Mouse (Mus musculus): ENCODE results near the gene Tmem129. TPM values are rescaled to one million over a fixed set of nuclear protein-coding genes. Genes with fewer than 3 reads are reported as not detected.

Gene Tmem129
- total RNA-seq, 1 experiment from 2014 or later, result 27.7 TPM

DNA sequence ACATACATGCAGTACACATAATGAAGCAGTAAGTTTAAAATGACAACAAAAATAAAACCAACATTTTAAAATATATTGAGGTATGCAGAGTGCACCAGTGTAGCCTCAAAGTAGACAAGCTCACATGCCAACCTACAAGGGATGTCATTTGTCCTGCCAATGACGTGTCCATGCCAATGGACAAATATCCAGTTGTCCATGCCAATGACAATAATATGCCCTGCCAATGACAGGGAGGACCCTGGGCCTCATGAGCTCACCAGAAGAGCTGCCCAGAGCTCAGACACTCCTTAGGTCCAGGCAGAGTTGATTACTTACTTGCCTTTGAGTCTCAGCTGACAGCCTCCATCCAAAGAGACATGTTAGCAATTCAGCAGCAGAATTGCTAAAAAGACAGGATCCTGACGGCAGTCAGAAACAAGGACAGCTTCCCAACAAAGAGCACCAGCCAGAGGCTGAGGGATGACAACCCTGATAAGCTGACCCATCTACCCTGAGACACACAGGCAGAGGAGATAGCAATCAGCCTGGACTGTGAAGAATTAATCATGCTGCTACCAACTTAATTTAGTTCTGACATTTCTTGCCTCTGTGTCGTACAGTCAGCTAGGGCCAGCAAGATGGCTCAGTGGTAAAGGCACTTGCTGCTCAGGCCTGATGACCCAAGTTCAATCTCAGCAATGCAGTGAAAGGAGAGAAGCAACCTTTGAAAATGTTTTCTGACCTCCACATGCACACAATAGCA is 20.4 kb downstream of the Tmem129 start:
- DNase-seq, result no peak

DNA sequence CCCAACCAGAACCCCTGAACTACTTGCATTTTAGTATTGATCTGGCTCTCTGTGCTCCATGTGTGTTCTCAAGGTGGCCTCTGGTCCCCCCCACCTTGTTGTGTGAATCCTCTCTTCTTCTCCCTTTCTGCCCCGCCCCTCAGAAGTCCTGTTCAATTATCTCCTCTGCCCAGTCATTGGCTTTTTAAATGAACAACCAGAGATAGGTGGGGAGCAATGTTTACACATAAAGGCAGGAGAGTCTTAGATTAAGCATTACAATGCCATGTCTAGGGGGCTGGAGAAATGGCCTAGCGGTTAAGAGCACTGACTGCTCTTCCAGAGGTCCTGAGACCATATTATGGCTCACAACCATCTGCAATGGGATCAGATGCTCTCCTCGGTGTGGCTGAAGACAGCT is 22.9 kb downstream of the Tmem129 start:
- DNase-seq, result no peak

DNA sequence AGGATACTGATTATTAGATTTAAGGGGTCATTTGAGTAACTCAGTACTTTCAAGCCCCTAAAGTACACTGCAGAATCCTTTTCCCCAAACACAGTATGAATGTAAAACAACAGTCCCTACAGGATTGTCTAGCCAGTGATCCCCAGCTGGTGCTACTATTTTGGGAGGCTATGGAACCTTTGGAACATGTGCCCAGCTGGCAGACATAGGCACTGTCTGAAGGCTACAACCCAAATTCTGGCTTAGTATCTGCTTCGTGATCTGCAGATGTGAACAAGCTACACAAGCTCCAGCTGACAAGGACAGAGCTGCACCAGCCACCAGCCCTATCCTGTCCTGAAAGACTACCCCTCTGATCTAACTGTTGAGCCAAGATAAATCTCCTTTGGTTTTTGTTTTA is 25.7 kb downstream of the Tmem129 start:
- DNase-seq, result no peak

DNA sequence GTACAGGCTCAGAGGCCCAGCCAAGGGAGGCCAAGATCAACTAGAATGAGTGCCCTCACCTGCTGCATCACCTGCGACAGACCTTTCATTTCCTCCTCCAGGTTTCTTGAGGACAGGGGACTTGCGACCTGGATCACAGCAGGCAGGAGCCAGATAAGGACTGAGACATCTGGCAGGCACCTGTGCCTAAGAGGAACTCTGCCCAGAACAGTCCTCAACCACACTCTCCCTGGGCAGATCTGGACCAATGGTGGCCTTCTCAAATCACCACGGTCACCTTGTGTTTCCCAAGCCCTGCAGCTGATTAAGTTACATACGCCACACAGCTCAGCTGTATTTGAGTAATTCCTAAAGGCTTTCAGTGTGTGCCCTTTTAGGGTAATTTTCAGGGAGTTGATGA is 27.6 kb downstream of the Tmem129 start:
- DNase-seq, result no peak

DNA sequence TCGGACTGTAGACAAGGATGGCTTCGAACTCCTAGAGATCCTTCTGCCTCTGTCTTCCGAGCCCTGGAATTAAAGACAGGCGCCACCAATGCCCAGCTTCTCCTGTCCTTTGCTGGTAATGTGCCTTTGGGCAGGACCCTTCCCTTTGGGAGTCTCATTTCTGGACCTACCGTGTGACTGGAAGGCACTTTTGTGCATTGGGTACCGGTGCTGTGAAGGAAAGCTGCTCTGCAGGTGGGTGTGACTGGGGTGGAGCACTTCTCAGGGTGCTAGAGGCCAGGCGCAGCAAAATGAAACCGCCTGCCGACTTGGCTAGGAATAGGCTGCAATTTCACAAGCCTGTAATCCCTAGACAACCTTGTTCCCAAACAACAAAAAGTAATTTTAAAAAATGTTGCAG is 28.2 kb downstream of the Tmem129 start:
- DNase-seq, result peak; percentile 23

DNA sequence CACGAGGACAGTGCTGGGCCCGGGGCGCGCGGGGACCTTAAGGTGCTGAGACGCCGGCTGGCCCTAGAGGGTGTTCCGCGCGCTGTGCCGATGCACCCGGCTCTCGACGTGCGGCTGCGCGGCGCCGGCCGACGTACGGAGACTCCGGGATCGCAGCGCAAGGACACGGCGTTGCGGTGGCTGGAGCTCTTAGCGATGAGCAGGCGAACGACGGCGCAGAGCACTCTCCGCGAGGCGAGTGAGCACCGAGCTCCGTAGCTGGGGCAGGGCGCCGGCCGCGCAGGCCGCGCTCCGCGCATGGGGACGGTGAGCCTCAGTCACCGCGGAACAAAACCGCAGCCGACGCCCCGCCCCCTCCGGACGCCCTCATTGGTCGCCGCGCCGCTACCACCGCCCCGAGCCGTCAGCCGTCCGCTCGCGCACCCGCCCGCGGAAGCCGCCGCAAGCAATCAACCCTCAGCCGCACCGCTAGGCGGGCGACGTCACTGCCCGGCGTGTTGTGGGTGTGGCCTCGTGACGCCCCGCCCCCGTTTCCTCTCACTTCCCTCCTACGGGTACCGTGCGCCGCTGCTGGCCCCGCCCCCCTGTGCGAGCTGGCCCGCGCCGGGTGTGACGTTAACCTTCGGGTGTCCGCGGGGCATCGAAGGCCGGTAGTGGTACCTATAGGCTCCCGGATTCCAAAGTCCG is 28.8 kb downstream of the Tmem129 start, which contains the start of the genes Fam53a and Gm9903:
TSS of gene Fam53a (minus strand) at position 335 of the 687 bp plus-strand sequence.
TSS of gene Gm9903 (plus strand) at position 625 of the 687 bp plus-strand sequence.
- peak; percentile 100 for DNase-seq

DNA sequence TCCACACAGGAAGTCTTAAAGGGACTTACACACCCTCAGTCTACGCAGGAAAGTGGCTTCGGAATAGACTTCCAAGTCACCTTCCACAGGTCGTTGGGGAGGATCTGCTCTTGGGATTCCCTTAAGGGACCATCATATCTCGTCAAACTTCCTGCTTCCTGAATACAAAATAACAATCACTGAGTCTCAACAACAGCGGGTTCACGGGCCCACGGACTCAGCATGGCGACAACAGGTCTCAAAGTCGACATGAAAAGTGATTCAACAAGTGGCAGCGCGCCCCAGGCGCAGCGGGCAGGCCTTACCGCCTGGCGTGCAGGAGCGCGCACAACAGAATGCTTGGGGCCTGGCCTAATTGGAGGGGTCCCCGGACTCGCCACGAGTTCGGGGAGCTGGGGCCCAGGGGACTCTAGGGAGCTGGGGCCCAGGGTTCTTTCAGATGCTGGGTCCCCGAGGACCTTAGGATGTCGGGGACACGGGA is 29.4 kb downstream of the Tmem129 start:
- DNase-seq, result peak; percentile 61

DNA sequence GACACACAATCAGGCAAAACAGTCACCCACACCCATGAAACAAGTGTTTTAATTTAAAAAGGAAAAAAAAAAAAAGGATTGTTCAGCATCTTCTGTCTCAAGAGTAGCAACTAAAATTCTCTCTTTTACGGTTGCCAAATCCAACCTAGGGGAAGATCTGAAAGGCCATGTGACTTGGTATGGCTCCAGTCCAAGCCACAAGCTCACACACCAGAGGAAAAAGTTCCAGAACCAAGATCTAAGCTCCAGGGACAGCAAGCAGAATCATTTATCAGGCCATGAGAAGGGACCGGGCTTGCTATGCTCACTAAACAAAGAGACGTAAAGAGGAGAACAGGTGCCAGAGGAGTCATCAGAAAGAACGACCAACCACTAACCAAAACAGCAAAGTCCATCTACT is 30.2 kb downstream of the Tmem129 start:
- peak; percentile 41 for DNase-seq

DNA sequence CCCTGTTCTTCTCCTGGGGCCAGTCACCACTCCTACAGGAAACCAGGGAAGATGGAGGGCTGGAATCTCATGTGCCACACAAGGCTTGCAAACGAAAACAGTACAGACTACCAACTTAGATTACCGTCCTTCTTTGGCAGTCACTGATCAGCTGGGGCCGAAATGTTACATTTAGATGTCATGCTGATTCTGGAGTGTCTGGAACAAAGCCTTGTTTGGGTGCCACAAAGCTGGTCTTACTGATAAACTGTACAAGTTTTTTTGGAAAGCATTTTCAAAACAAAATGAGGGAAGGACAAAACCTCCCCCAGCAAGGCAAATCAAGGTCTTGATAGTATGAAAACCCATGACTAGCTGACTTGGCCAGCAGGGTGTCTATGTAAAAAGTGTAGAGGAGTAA is 34.5 kb downstream of the Tmem129 start:
- DNase-seq, result no peak

DNA sequence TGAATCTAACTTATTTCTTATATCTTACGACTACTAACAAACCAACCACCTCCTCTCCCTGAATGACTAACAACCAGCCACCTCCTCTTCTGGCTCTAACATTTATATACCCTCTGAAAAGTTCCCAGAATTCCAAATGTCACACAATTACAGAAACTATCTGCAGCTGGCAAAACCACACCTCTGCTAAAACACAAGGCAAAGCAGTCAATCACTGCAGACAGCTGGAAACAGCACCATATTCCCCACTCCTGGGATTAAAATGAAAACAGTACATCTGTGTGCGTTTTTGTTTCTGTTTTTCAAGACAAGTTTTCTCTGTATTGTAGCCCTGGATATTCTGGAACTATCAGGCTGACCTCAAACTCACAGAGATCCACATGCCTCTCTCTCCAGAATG is 35.5 kb downstream of the Tmem129 start:
- no peak for DNase-seq

DNA sequence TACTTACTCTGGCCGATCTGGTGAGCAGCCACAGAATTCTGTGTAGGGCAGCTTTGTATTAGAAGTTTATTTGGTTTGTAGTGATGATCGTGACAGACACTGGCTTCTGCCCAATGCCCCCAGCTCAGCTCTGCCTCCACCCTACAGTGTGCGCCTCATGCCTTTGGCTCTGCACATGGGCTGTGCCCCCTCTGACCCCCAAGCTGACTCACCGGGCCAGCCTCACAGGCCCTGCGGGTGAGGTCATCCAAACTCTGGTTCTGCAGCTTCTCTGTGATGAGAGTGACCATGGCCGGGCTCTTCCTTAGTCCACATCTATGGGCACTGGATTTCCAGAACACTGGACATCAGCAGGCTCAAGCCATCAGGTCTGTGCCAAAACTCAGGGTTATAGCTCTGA is 43.8 kb downstream of the Tmem129 start:
- peak; percentile 62 for DNase-seq

DNA sequence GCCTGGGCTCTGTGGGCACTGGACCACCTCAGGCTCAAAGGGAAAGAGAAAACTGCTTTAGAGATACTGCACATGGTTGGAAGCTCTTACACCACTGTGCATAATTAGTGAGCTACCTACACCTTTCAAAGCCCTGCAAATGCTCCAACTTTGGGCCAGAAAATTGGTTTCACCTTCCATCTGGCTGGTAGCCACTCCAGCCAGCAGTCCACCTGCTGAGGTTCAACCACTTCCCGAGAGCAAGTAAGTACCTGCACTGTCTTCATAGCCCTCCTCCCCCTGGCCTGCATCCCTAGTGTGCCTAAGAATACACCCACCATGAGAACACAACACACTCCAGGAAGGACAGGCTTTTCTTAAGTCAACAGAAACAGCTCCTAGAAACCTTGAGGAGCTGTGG is 46.4 kb downstream of the Tmem129 start:
- no peak for DNase-seq

DNA sequence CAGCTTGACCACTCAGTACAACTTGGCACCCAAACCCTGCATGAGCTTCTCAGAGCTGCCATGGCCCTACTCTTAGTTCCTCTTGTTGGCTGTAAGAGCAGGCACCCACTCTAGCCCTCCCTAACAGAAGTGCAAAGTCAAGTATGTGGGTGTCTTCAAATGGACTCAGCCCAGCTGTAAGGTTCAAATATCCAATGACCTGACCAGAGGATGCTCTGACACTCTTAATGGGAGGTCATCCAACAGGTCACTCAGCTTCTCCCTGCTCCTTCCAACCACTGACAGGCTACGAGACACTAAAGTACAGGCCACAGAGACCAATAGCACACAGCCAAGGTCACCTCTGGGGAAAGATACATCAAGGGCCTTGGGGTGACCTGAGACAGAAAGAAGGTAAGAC is 49.0 kb downstream of the Tmem129 start:
- DNase-seq, result no peak

DNA sequence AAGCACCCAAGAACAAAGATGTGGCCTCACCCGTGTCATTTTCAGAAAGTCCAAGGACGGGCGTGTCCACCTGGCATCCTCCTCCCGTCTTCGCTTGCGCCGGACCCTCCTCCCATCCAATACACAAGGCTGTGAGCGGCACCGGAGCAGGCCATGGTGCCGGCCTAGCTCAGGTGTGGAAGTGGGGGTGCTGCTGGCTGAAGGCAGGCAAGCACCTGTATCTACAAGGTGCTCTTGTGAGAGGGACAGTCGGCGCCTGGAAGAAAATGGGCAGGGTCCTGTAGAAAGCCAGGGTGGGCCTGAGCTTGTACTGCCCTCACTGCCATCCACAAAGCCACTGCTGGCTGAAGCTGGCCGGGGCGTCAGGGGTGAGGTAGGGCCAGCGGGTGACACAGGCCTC is 50.8 kb downstream of the Tmem129 start:
- DNase-seq, result no peak

DNA sequence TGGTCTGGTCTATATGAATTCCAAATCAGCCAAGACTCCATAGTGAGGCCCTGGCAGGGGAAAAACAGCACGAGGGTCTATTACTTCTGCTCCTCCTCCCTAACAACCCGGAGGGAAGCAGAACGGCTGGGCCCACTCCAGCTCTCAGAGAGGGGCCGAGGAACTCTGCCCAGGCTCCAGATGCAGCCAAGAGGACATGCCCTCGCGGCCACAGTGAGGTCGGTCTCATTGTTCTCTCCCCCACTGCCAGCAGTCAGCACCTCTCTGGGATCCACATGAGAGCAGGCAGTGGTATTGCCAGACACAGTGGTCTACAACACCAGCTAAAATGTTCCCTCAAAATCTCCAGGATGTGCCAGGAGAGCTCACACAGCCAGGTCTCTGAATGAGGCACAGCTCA is 51.6 kb downstream of the Tmem129 start:
- no peak for DNase-seq

DNA sequence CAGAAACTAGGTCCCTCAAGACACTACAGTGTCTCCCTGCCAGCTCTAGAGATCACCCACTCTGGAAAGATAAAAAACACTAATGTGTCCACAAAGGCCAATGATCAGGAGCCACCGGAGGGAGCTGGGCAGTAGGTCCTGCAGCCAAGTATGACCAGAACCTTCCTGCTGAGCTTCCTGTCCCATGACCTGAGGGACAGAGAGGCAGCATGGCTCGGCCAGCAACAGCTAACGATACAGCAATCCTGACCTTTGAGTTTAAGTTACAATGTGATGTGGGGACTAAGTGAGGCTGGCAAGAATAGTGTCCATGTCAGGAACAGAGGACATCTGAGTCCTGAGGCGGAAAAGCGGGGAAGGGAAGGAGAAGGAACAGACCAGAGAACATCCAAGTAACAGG is 52.9 kb downstream of the Tmem129 start:
- DNase-seq, result no peak

Other genes with a start within 250 kb of the Tmem129 start
- gene Nkx1-1, start 224.4 kb downstream of the Tmem129 start, total RNA-seq (2021), result not detected in 2 replicates
- gene Fam53a, start 28.8 kb downstream of the Tmem129 start, total RNA-seq (2021), result 23.5 and 37.0 TPM in 2 replicates
- gene Gm9903, start 28.5 kb downstream of the Tmem129 start, total RNA-seq (2021), result 0.64 TPM in 1 of 2 replicates, not detected in the other
- 48.6 and 54.7 TPM in 2 replicates for gene Slbp, start 5.8 kb downstream of the Tmem129 start, total RNA-seq (2021)
- 14.2 and 14.4 TPM in 2 replicates for gene Tacc3, start 288 bp downstream of the Tmem129 start, total RNA-seq (2021)
- 2.0 and 3.2 TPM in 2 replicates for gene Fgfr3, start 63.3 kb upstream of the Tmem129 start, total RNA-seq (2021)
- 104 and 110 TPM in 2 replicates for gene Letm1, start 124.4 kb upstream of the Tmem129 start, total RNA-seq (2021)
- 40.3 and 53.6 TPM in 2 replicates for gene Nsd2, start 162.3 kb upstream of the Tmem129 start, total RNA-seq (2021)